Mouse (Mus musculus) T-helper 17 cell (primary cell): Measurements from ENCODE around the gene Dnajc9.

Experiments
- in situ Hi-C, 2 experiments: fragments of 300-600 bp; cut with MboI, MseI; formaldehyde crosslinking; loops; 1 replicate in 1 of 2; 2 replicates in 1 of 2; pipeline ENCODE4 v1.15.1; 2025; ENCODE audit warnings: high pct_unique_total_duplicates in 2 of 2

Gene Dnajc9

DNA sequence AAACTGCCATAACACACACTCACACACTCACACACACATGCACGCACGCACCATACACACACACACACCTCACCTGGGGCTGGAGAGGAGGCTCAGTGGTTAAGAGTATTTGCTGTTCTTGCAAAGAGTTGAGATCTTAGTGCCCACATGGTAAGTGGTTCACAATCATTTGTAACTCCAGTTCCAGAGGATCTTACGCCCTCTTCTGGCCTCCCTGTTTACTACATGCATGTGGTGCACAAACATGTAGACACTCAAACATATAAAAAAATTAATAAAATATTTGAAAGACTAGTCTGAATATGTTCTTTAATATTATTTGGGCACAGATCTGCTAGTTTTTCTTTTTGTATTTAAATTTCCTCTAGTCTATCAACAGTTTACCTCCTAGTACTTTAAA is 20.4 kb downstream of the Dnajc9 start:
- in situ Hi-C loops = no loop called here

DNA sequence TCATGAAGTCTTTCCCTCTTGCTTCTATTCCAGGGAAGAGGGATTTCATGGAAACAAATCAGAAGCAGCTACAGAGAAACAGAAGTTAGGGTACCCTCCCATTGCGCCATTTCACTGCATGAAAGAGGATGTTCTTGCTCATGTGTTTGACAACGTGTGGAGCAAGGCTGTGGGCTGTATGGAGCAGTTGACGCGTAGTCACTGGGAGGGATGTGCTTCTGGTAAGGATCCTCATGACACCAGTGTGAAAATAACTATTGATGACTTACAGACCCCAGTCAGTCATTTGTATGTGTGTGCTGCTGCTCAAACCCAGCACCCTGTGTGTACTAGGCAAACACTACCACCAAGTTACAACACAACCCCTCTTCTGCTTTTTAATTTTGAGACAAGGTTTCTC is 25.5 kb downstream of the Dnajc9 start:
- in situ Hi-C loops = no loop called here

DNA sequence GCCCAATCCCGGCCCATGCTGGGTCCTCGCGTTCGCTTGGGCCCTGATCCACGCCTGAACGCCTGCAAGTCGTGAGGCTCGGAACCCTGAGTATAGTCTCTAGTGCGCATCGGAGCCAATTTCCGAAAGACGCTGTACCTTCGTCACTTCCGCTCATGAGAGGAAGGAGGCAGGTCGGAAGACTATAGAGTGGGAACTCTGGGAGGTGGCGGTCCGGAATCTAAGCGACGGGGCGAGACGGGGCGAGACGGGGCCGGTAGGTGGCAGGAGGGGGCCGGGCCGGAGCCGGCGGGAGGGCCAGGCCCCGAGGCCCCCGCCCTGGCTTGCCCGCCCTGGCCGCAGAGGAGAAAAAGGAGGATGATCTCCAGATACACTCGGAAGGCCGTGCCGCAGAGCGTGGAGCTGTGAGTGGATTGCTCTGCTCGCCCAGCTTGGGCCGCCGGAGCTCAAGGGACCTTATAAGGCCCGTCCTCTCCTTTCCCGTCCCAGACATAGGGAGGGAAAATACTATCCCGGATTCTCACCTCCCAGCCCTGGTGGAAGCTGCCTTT is 40.6 kb downstream of the Dnajc9 start, which contains the start of the genes Ecd and Fam149b:
Gene Ecd, minus strand, starts transcription at position 131 of the 551 bp plus-strand sequence.
Gene Fam149b, plus strand, starts transcription at position 172 of the 551 bp plus-strand sequence.
- in situ Hi-C loops = loop anchor here (10.0 kb wide), 2 partner anchors 197 to 1223 kb away; partner anchors contain the start of gene Ppp3cb (in 1 of the 2)

DNA sequence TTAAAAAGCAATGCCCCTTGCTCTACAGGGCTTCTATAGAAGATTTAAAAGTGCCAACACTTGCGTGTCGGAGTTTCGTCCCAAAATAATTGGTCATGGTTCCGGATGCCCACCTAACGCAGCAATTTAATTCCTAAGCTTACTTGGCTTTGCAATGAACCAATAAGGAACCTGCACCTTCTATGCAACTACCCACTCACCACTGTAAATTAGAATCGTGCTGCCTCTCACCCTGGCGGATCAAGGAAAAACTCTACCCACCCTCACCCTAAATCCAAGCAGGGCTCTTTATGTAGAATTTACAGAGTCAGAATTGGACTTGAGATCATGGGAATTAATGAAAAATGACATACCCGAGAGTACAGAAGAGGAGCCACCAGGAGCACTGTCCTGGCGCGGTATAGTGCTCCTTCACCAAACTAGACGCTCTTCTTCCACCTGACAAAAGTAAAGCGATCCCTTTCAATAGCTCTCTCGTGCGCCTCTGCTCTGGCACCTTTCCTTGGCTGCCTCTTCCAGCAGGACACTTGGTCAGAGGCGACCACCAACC is 41.2 kb downstream of the Dnajc9 start:
- in situ Hi-C loops = loop anchor here (10.0 kb wide), 2 partner anchors 197 to 1223 kb away; partner anchors contain the start of gene Ppp3cb (in 1 of the 2)

DNA sequence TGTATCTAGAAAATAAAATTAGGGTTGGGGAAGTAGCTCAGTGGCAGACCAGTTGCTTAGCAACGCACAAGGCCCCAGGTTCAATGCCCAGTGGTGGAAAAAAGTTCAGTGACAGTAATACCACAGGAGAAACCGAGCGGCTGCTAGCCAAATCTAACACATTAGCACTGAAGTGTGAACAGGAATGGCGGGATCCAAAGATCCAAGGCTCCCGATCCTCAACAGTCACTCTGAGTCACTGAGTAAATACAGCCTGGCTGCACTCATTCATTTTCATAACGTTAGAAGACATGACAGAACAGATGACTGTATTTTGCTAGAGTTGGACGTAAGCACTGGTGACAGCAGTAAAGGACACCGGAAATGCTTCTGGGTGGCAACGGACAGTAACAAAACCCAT is 42.8 kb downstream of the Dnajc9 start:
- in situ Hi-C loops = loop anchor here (10.0 kb wide), 2 partner anchors 199 to 1221 kb away; partner anchors contain the start of gene Ppp3cb (in 1 of the 2)

DNA sequence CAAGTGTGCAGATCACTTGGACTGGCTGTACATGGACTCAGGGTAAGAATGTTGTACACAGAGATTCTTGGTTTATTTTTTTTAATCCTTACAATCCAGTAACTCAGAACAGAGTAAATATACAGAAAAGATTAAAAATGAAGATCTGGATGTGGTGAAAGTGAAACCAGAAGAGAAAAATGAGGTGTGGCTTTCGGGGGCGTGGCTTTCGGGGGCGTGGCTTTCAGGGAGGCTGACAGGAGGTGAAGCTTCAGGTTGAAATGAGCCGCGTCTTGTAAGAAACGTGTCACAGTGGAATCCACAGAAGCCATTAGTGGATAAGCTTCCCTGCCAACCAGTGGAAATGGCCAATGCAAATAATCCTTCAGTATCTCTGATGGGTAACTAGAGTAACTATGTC is 47.8 kb downstream of the Dnajc9 start:
- in situ Hi-C loops = loop anchor here (10.0 kb wide), 2 partner anchors 204 to 1216 kb away; partner anchors contain the start of gene Ppp3cb (in 1 of the 2)

DNA sequence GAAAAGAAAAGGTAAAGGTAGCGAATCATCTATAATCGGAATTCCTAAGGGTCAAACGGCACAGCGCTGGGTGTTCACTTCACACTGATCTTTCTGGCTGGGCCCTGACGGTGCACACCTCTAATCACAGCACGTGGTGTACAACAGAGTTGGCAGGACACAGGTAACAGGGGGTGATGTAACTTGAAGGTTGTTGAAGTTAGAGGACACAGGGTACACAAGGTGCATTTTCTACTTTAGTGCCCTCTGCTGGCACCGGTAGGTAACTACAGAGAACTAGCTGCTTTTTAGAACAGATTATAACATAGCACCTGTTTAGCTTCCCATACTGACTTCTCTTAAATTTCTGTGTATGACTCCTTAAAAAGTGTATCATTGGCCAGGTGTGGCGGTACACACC is 48.6 kb downstream of the Dnajc9 start:
- in situ Hi-C loops = loop anchor here (10.0 kb wide), 2 partner anchors 205 to 1215 kb away; partner anchors contain the start of gene Ppp3cb (in 1 of the 2)

DNA sequence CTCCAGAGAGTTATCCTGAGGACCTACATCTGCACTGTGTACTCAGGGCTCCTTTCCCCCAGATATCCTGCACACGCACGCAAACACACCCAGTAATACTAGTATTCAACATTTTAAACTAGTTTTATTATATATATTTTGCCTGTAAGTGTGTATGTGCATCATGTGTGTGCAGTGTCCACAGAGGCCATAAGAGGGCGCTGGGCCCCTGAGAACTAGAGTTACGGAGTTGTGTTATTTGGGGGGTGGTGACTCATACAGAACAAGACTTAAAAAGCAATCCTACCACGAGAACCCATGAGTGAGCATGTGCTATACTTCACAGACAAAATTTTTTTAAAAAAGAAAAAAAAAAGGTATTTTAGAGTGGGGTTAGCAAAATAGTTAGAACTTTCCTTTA is 49.3 kb downstream of the Dnajc9 start:
- in situ Hi-C loops = no loop called here
